Mouse (Mus musculus): Measurements from ENCODE around the gene S100a1. TPM values are rescaled to one million over a fixed set of nuclear protein-coding genes. Genes with fewer than 3 reads are reported as not detected.

The S100a1 gene
- polyA plus RNA-seq, 1 experiment from 2014 or later: 4.6 TPM

GRCm38 (mm10) chr3:90515789-90516188 lies 1.6 kb upstream of the S100a1 start:
- Histone ChIP-seq H3K4me1 (ENCODE audit: control insufficient read depth, insufficient read depth, low read length) (peaks cover 12% of the 10 kb centered on the region), H3K4me2 (ENCODE audit: low read depth, severe bottlenecking) (no peak overlapping the region), H3K27me3 (ENCODE audit: control insufficient read depth, insufficient read depth, low read length) (peaks cover 5% of the 10 kb centered on the region; the same call in 1 of the 2 replicates), H3K27ac (replicated peaks; ENCODE audit: low read depth, low read length) (no peak overlapping the region), H3K9ac (ENCODE audit: low read length) (no peak overlapping the region), H3K36me3 (ENCODE audit: control insufficient read depth, insufficient read depth, low read length) (no peaks in the 10 kb centered on the region), H3K4me3 (ENCODE audit: low read depth, low read length) (no peak overlapping the region), H3K9me3 (ENCODE audit: control insufficient read depth, low read length) (no peaks in the 10 kb centered on the region)
- WGBS: 88% methylated on average over 4 of the region's 4 CpGs
- no peak for ATAC-seq (ENCODE audit: insufficient number of reproducible peaks, low FRiP score, low TSS enrichment, low read depth)
- DNase-seq (ENCODE audit: low spot score): no peak

- no peak overlapping the region for H3K27ac ChIP-seq (replicated peaks; ENCODE audit: low read depth, low read length)
- peaks cover 5% of the 10 kb centered on the region; the same call in 1 of the 2 replicates for H3K27me3 ChIP-seq (ENCODE audit: control insufficient read depth, insufficient read depth, low read length)
- ATAC-seq (ENCODE audit: insufficient number of reproducible peaks, low FRiP score, low TSS enrichment, low read depth) (no peak), DNase-seq (ENCODE audit: low spot score) (no peak)
- peak overlapping the region; percentile 78 for H3K4me2 ChIP-seq (ENCODE audit: low read depth, severe bottlenecking)
- H3K36me3 ChIP-seq (ENCODE audit: control insufficient read depth, insufficient read depth, low read length): no peaks in the 10 kb centered on the region
- no peak overlapping the region; the same call in 1 of the 2 replicates for H3K9ac ChIP-seq (ENCODE audit: low read length)
- 50% methylated on average over 1 of the region's 1 CpGs for WGBS
- peak overlapping the region; percentile 26 for H3K4me3 ChIP-seq (ENCODE audit: low read depth, low read length)
- H3K4me1 ChIP-seq (ENCODE audit: control insufficient read depth, insufficient read depth, low read length): peaks cover 12% of the 10 kb centered on the region
- H3K9me3 ChIP-seq (ENCODE audit: control insufficient read depth, low read length): no peaks in the 10 kb centered on the region
These were observed 1.1 kb upstream of the S100a1 start for GRCm38 (mm10) chr3:90515242-90515641.

- H3K9ac ChIP-seq (ENCODE audit: low read length): peak overlapping the region; percentile 43
- peak overlapping the region; percentile 26 for H3K4me3 ChIP-seq (ENCODE audit: low read depth, low read length)
- peak; percentile 27; the same call in 1 of the 2 replicates for ATAC-seq (ENCODE audit: insufficient number of reproducible peaks, low FRiP score, low TSS enrichment, low read depth)
- H3K4me2 ChIP-seq (ENCODE audit: low read depth, severe bottlenecking): peak overlapping the region; percentile 78
- H3K4me1 ChIP-seq (ENCODE audit: control insufficient read depth, insufficient read depth, low read length): peaks cover 12% of the 10 kb centered on the region
- H3K36me3 ChIP-seq (ENCODE audit: control insufficient read depth, insufficient read depth, low read length): no peaks in the 10 kb centered on the region
- peak; percentile 77 for DNase-seq (ENCODE audit: low spot score)
- no peak overlapping the region for H3K27ac ChIP-seq (replicated peaks; ENCODE audit: low read depth, low read length)
- H3K9me3 ChIP-seq (ENCODE audit: control insufficient read depth, low read length): no peaks in the 10 kb centered on the region
- H3K27me3 ChIP-seq (ENCODE audit: control insufficient read depth, insufficient read depth, low read length): peaks cover 5% of the 10 kb centered on the region; the same call in 1 of the 2 replicates
- under 1% methylated on average over 10 of the region's 10 CpGs for whole genome bisulfite sequencing
These were observed 499 bp upstream of the S100a1 start for GRCm38 (mm10) chr3:90514691-90515090.

- H3K27me3 ChIP-seq (ENCODE audit: control insufficient read depth, insufficient read depth, low read length): peaks cover 5% of the 10 kb centered on the region; the same call in 1 of the 2 replicates
- 73% methylated on average over 9 of the region's 9 CpGs for WGBS
- no peaks in the 10 kb centered on the region for H3K36me3 ChIP-seq (ENCODE audit: control insufficient read depth, insufficient read depth, low read length)
- DNase-seq (ENCODE audit: low spot score) (no peak), ATAC-seq (ENCODE audit: insufficient number of reproducible peaks, low FRiP score, low TSS enrichment, low read depth) (no peak)
- no peaks in the 10 kb centered on the region for H3K9me3 ChIP-seq (ENCODE audit: control insufficient read depth, low read length)
- no peak overlapping the region for H3K4me3 ChIP-seq (ENCODE audit: low read depth, low read length)
- peaks cover 12% of the 10 kb centered on the region for H3K4me1 ChIP-seq (ENCODE audit: control insufficient read depth, insufficient read depth, low read length)
- H3K9ac ChIP-seq (ENCODE audit: low read length): no peak overlapping the region
- no peak overlapping the region for H3K4me2 ChIP-seq (ENCODE audit: low read depth, severe bottlenecking)
- no peak overlapping the region for H3K27ac ChIP-seq (replicated peaks; ENCODE audit: low read depth, low read length)
These were observed 1.1 kb downstream of the S100a1 start for GRCm38 (mm10) chr3:90512948-90513642.

- Histone ChIP-seq H3K27me3 (ENCODE audit: control insufficient read depth, insufficient read depth, low read length) (peaks cover 5% of the 10 kb centered on the region; the same call in 1 of the 2 replicates), H3K4me3 (ENCODE audit: low read depth, low read length) (no peak overlapping the region), H3K9ac (ENCODE audit: low read length) (no peak overlapping the region), H3K4me2 (ENCODE audit: low read depth, severe bottlenecking) (no peak overlapping the region), H3K36me3 (ENCODE audit: control insufficient read depth, insufficient read depth, low read length) (0 out of 2 replicates have a peak, but pooled peaks cover 2% of the 10 kb centered on the region), H3K9me3 (ENCODE audit: control insufficient read depth, low read length) (no peaks in the 10 kb centered on the region), H3K27ac (replicated peaks; ENCODE audit: low read depth, low read length) (no peak overlapping the region), H3K4me1 (ENCODE audit: control insufficient read depth, insufficient read depth, low read length) (peaks cover 17% of the 10 kb centered on the region)
- 88% methylated on average over 5 of the region's 5 CpGs for WGBS
- DNase-seq (ENCODE audit: low spot score) (no peak), ATAC-seq (ENCODE audit: insufficient number of reproducible peaks, low FRiP score, low TSS enrichment, low read depth) (no peak)
These were observed 1.9 kb downstream of the S100a1 start for GRCm38 (mm10) chr3:90512276-90512675.

- peak overlapping the region; percentile 94 for H3K4me3 ChIP-seq (ENCODE audit: low read depth, low read length)
- peak overlapping the region; percentile 22; the same call in 1 of the 2 replicates for H3K4me2 ChIP-seq (ENCODE audit: low read depth, severe bottlenecking)
- no peak overlapping the region for H3K27ac ChIP-seq (replicated peaks; ENCODE audit: low read depth, low read length)
- peaks cover 15% of the 10 kb centered on the region; the same call in 1 of the 2 replicates for H3K36me3 ChIP-seq (ENCODE audit: control insufficient read depth, insufficient read depth, low read length)
- 31% methylated on average over 2 of the region's 2 CpGs for WGBS
- no peaks in the 10 kb centered on the region for H3K9me3 ChIP-seq (ENCODE audit: control insufficient read depth, low read length)
- peaks cover 13% of the 10 kb centered on the region for H3K4me1 ChIP-seq (ENCODE audit: control insufficient read depth, insufficient read depth, low read length)
- H3K9ac ChIP-seq (ENCODE audit: low read length): no peak overlapping the region
- ATAC-seq (ENCODE audit: insufficient number of reproducible peaks, low FRiP score, low TSS enrichment, low read depth) (peak; percentile 33; the same call in 1 of the 2 replicates), DNase-seq (ENCODE audit: low spot score) (no peak)
- peaks cover 5% of the 10 kb centered on the region; the same call in 1 of the 2 replicates for H3K27me3 ChIP-seq (ENCODE audit: control insufficient read depth, insufficient read depth, low read length)
These were observed 4.5 kb downstream of the S100a1 start for GRCm38 (mm10) chr3:90509747-90510123.

- WGBS: under 1% methylated on average over 66 of the region's 66 CpGs
- H3K4me2 ChIP-seq (ENCODE audit: low read depth, severe bottlenecking): peak within 1 kb of the TSS; percentile 59
These were observed 5.0 kb downstream of the S100a1 start, which contains the start of gene Chtop for GRCm38 (mm10) chr3:90508950-90509746. Gene Chtop, minus strand, starts transcription at chr3:90509498.

More at GRCm38 (mm10) chr3:90508950-90509746, 5.0 kb downstream of the S100a1 start, which contains the start of gene Chtop:
- peaks cover 5% of the 10 kb centered on the region; the same call in 1 of the 2 replicates for H3K27me3 ChIP-seq (ENCODE audit: control insufficient read depth, insufficient read depth, low read length)
- H3K4me3 ChIP-seq (ENCODE audit: low read depth, low read length): peak within 1 kb of the TSS; percentile 94
- H3K9me3 ChIP-seq (ENCODE audit: control insufficient read depth, low read length): no peaks in the 10 kb centered on the region
- H3K27ac ChIP-seq (replicated peaks; ENCODE audit: low read depth, low read length): peak within 1 kb of the TSS; percentile 85
- H3K36me3 ChIP-seq (ENCODE audit: control insufficient read depth, insufficient read depth, low read length): peaks cover 15% of the 10 kb centered on the region; the same call in 1 of the 2 replicates
- ATAC-seq (ENCODE audit: insufficient number of reproducible peaks, low FRiP score, low TSS enrichment, low read depth) (peak; percentile 90), DNase-seq (ENCODE audit: low spot score) (peak; percentile 99)
- peak within 1 kb of the TSS; percentile 97 for H3K9ac ChIP-seq (ENCODE audit: low read length)
- H3K4me1 ChIP-seq (ENCODE audit: control insufficient read depth, insufficient read depth, low read length): peaks cover 8% of the 10 kb centered on the region; the same call in 1 of the 2 replicates
